Mouse (Mus musculus) hindbrain, embryonic 12.5 days (tissue): ENCODE results near the gene Rhebl1. TPM values are rescaled to one million over a fixed set of nuclear protein-coding genes. Genes with fewer than 3 reads are reported as not detected.
"Not testable (repeated sequence)": the region's sequence is repeated elsewhere in the genome, so short reads cannot be mapped to it uniquely, and the experiment has no call there.

ENCODE experiments used
- ATAC-seq: fragments of 200-750 bp; cut with Nextera tagmentation; 2 replicates; pipeline ENCODE4 v1.8.0; 2017; ENCODE audit warnings: moderate TSS enrichment; ENCODE audit not compliant: low FRiP score
- H3K27ac ChIP-seq: fragments of 300-500 bp; sonication (generic); 2 replicates; pipeline ENCODE4 v1.5.1; 2016; ENCODE audit warnings: mild to moderate bottlenecking
- H3K27me3 ChIP-seq: fragments of 300-500 bp; sonication (generic); 2 replicates; pipeline ENCODE4 v1.6.1; 2016; ENCODE audit warnings: mild to moderate bottlenecking
- H3K36me3 ChIP-seq: fragments of 300-500 bp; sonication (generic); 2 replicates; pipeline ENCODE4 v1.6.1; 2016; ENCODE audit warnings: mild to moderate bottlenecking
- H3K4me1 ChIP-seq: fragments of 300-500 bp; sonication (generic); 2 replicates; pipeline ENCODE4 v1.6.1; 2016
- H3K4me2 ChIP-seq: fragments of 300-500 bp; sonication (generic); replicated peaks from 2 replicates; pipeline ENCODE4 v1.6.1; 2016; ENCODE audit warnings: mild to moderate bottlenecking
- H3K4me3 ChIP-seq: fragments of 300-500 bp; sonication (generic); 2 replicates; pipeline ENCODE4 v1.5.1; 2016; ENCODE audit warnings: mild to moderate bottlenecking
- H3K9ac ChIP-seq: fragments of 300-500 bp; sonication (generic); 2 replicates; pipeline ENCODE4 v1.6.1; 2016; ENCODE audit warnings: mild to moderate bottlenecking, moderate library complexity
- H3K9me3 ChIP-seq: fragments of 300-500 bp; sonication (generic); replicated peaks from 2 replicates; pipeline ENCODE4 v1.6.1; 2016; ENCODE audit warnings: mild to moderate bottlenecking
- WGBS: fragments of 180-500 bp; shearing (Covaris S2); methylation state at CpG from one replicate; pipeline ENCODE4 v1.1.7; 2016; 5-methylcytosine and 5-hydroxymethylcytosine counted together
- polyA plus RNA-seq: library from polyadenylated mRNA; unstranded; fragments of >200 nt; fragmentation: Nextera tagmentation; extraction: Ambion mirVana; gene quantifications from 2 replicates; pipeline ENCODE4 v1.2.1, GENCODE M21; 2016

The Rhebl1 gene
- polyA plus RNA-seq, 1 experiment from 2014 or later, result 22.0 TPM

GRCm38 (mm10) chr15:98927566-98927965 is 33.2 kb upstream of the Rhebl1 start:
- Histone ChIP-seq H3K4me1 (peaks cover 7% of the 10 kb centered on the region; the same call in 1 of the 2 replicates), H3K27me3 (no peaks in the 10 kb centered on the region), H3K4me3 (no peak overlapping the region), H3K4me2 (no peak overlapping the region), H3K36me3 (peaks cover 8% of the 10 kb centered on the region; the same call in 1 of the 2 replicates), H3K9ac (no peak overlapping the region), H3K27ac (no peak overlapping the region), H3K9me3 (no peaks in the 10 kb centered on the region)
- WGBS, result 84% methylated on average over 5 of the region's 5 CpGs
- no peak for ATAC-seq

- Histone ChIP-seq H3K9ac (no peak overlapping the region), H3K4me1 (peaks cover 4% of the 10 kb centered on the region; the same call in 1 of the 2 replicates), H3K9me3 (no peaks in the 10 kb centered on the region), H3K27ac (no peak overlapping the region), H3K4me3 (no peak overlapping the region), H3K27me3 (no peaks in the 10 kb centered on the region), H3K4me2 (no peak overlapping the region), H3K36me3 (no peaks in the 10 kb centered on the region)
- ATAC-seq, result no peak
- 76% methylated on average over 3 of the region's 3 CpGs for WGBS
These were observed 30.3 kb upstream of the Rhebl1 start for GRCm38 (mm10) chr15:98924682-98925081.

GRCm38 (mm10) chr15:98923031-98923537 is 28.7 kb upstream of the Rhebl1 start:
- Histone ChIP-seq H3K36me3 (no peaks in the 10 kb centered on the region), H3K4me3 (no peak overlapping the region), H3K27ac (no peak overlapping the region), H3K4me2 (no peak overlapping the region), H3K27me3 (no peaks in the 10 kb centered on the region), H3K9ac (no peak overlapping the region), H3K4me1 (0 out of 2 replicates have a peak, but pooled peaks cover 5% of the 10 kb centered on the region), H3K9me3 (no peaks in the 10 kb centered on the region)
- 92% methylated on average over 2 of the region's 2 CpGs for WGBS
- ATAC-seq, result no peak

GRCm38 (mm10) chr15:98922581-98922980 is 28.2 kb upstream of the Rhebl1 start:
- Histone ChIP-seq H3K9ac (no peak overlapping the region), H3K9me3 (no peaks in the 10 kb centered on the region), H3K4me1 (0 out of 2 replicates have a peak, but pooled peaks cover 5% of the 10 kb centered on the region), H3K4me2 (no peak overlapping the region), H3K36me3 (no peaks in the 10 kb centered on the region), H3K27ac (no peak overlapping the region), H3K4me3 (no peak overlapping the region), H3K27me3 (no peaks in the 10 kb centered on the region)
- 59% methylated on average over 3 of the region's 3 CpGs for WGBS
- no peak for ATAC-seq

- no peak overlapping the region for H3K9ac ChIP-seq
- H3K36me3 ChIP-seq, result no peaks in the 10 kb centered on the region
- 85% methylated on average over 5 of the region's 5 CpGs for WGBS
- H3K4me3 ChIP-seq, result no peak overlapping the region
- H3K9me3 ChIP-seq, result no peaks in the 10 kb centered on the region
- H3K27me3 ChIP-seq, result no peaks in the 10 kb centered on the region
- no peak for ATAC-seq
- peaks cover 9% of the 10 kb centered on the region for H3K4me1 ChIP-seq
- no peak overlapping the region for H3K4me2 ChIP-seq
- no peak overlapping the region for H3K27ac ChIP-seq
These were observed 27.2 kb upstream of the Rhebl1 start for GRCm38 (mm10) chr15:98921510-98921909.

- H3K4me3 ChIP-seq, result peak overlapping the region; percentile 92
- peak overlapping the region; percentile 87 for H3K4me2 ChIP-seq
- H3K36me3 ChIP-seq, result peaks cover 15% of the 10 kb centered on the region
- peaks cover 27% of the 10 kb centered on the region for H3K4me1 ChIP-seq
- peak overlapping the region; percentile 96 for H3K27ac ChIP-seq
- ATAC-seq, H3K27me3 ChIP-seq, H3K9me3 ChIP-seq: not testable (repeated sequence)
- 32% methylated on average over 8 of the region's 8 CpGs for WGBS
- peak overlapping the region; percentile 84; the same call in 1 of the 2 replicates for H3K9ac ChIP-seq
These were observed 24.2 kb upstream of the Rhebl1 start for GRCm38 (mm10) chr15:98918499-98918895.

GRCm38 (mm10) chr15:98917538-98918498 is 23.5 kb upstream of the Rhebl1 start, which contains the start of gene Lmbr1l:
Lmbr1l (minus strand) TSS chr15:98918231.
- WGBS, result under 1% methylated on average over 81 of the region's 82 CpGs
- peak; percentile 99 for ATAC-seq
- Histone ChIP-seq H3K9ac (peak within 1 kb of the TSS; percentile 84), H3K4me2 (peak within 1 kb of the TSS; percentile 87), H3K36me3 (peaks cover 22% of the 10 kb centered on the region), H3K4me3 (peak within 1 kb of the TSS; percentile 92), H3K9me3 (no peaks in the 10 kb centered on the region), H3K4me1 (peaks cover 27% of the 10 kb centered on the region), H3K27ac (peak within 1 kb of the TSS; percentile 96), H3K27me3 (no peaks in the 10 kb centered on the region)

- peaks cover 27% of the 10 kb centered on the region for H3K4me1 ChIP-seq
- no peaks in the 10 kb centered on the region for H3K27me3 ChIP-seq
- no peaks in the 10 kb centered on the region for H3K9me3 ChIP-seq
- peak overlapping the region; percentile 87 for H3K4me2 ChIP-seq
- WGBS, result under 1% methylated on average over 14 of the region's 14 CpGs
- H3K9ac ChIP-seq, result peak overlapping the region; percentile 84
- H3K36me3 ChIP-seq, result peaks cover 29% of the 10 kb centered on the region
- ATAC-seq, result no peak
- peak overlapping the region; percentile 96 for H3K27ac ChIP-seq
- H3K4me3 ChIP-seq, result peak overlapping the region; percentile 92
These were observed 22.8 kb upstream of the Rhebl1 start for GRCm38 (mm10) chr15:98917091-98917490.

- Histone ChIP-seq H3K9ac (peak overlapping the region; percentile 84), H3K27me3 (no peaks in the 10 kb centered on the region), H3K36me3 (peaks cover 40% of the 10 kb centered on the region), H3K9me3 (no peaks in the 10 kb centered on the region), H3K4me3 (peak overlapping the region; percentile 92), H3K4me2 (peak overlapping the region; percentile 87), H3K27ac (no peak overlapping the region), H3K4me1 (peaks cover 27% of the 10 kb centered on the region)
- ATAC-seq, result no peak
- 88% methylated on average over 4 of the region's 4 CpGs for WGBS
These were observed 21.7 kb upstream of the Rhebl1 start for GRCm38 (mm10) chr15:98916016-98916415.

GRCm38 (mm10) chr15:98914903-98915302 is 20.6 kb upstream of the Rhebl1 start:
- Histone ChIP-seq H3K4me3 (no peak overlapping the region), H3K27me3 (no peaks in the 10 kb centered on the region), H3K4me1 (peaks cover 27% of the 10 kb centered on the region), H3K27ac (no peak overlapping the region), H3K4me2 (no peak overlapping the region), H3K36me3 (peaks cover 51% of the 10 kb centered on the region), H3K9me3 (no peaks in the 10 kb centered on the region), H3K9ac (no peak overlapping the region)
- 91% methylated on average over 6 of the region's 6 CpGs for WGBS
- no peak for ATAC-seq

GRCm38 (mm10) chr15:98904692-98905091 is 10.4 kb upstream of the Rhebl1 start:
- H3K27ac ChIP-seq, result no peak overlapping the region
- 26% methylated on average over 10 of the region's 10 CpGs for WGBS
- H3K4me1 ChIP-seq, result no peaks in the 10 kb centered on the region
- peaks cover 68% of the 10 kb centered on the region for H3K36me3 ChIP-seq
- 0 out of 2 replicates have a peak overlapping the region, but pooled peaks have one; percentile 10 for H3K9ac ChIP-seq
- ATAC-seq, result no peak
- H3K4me3 ChIP-seq, result no peak overlapping the region
- no peaks in the 10 kb centered on the region for H3K9me3 ChIP-seq
- H3K4me2 ChIP-seq, result no peak overlapping the region
- peaks cover 10% of the 10 kb centered on the region for H3K27me3 ChIP-seq

GRCm38 (mm10) chr15:98902600-98902999 is 8.3 kb upstream of the Rhebl1 start:
- H3K27me3 ChIP-seq, result peaks cover 30% of the 10 kb centered on the region
- peaks cover 11% of the 10 kb centered on the region for H3K4me1 ChIP-seq
- no peak overlapping the region for H3K9ac ChIP-seq
- no peaks in the 10 kb centered on the region for H3K9me3 ChIP-seq
- H3K36me3 ChIP-seq, result peaks cover 47% of the 10 kb centered on the region
- WGBS, result 83% methylated on average over 2 of the region's 2 CpGs
- no peak overlapping the region for H3K27ac ChIP-seq
- H3K4me3 ChIP-seq, result no peak overlapping the region
- H3K4me2 ChIP-seq, result no peak overlapping the region
- no peak for ATAC-seq
